ENCODE assay signal across 11 mouse cellular contexts in the genomic region with DNA sequence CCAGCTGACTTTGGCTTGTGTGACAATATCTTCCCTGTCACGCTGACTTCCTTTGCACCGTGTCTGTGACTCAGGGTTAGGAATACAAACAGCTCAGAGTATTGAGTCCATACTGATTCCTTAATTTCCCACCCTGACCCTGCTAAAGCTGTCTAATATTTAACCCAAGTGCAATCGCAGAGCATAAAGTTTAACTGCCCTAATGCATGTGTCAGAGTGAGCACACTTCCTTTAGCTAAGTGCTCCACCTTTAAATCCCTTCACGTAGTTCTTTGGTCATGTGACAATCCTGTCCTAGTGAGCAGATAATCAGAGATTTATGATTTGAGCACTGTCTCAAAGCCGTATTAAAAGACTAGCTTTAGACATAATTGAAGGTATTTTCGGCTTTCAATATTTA.
DNase-seq lines count a peak whose midpoint lies in the region; ATAC-seq and TF ChIP-seq lines count a peak whose summit lies in the region.
"Had no signal": no experiment of that assay in that cellular context is flagged by ENCODE, and none has a peak within 500 bp of the region (broad histone marks: within the 10 kb centered on the region; RNA-seq: fewer than 3 reads in every experiment).

No protein-coding gene starts in this region.

- no peaks in the 10 kb centered on the region for H3K36me3 ChIP-seq in intestine, embryonic 14.5 days (ENCODE audit: control insufficient read depth, insufficient read depth, low read length)
- no peaks in the 10 kb centered on the region for H3K36me3 ChIP-seq in liver, postnatal 0 days (replicated peaks; ENCODE audit: insufficient read depth, low read length)
- no peaks in the 10 kb centered on the region for H3K36me3 ChIP-seq in hindbrain, embryonic 11.5 days (ENCODE audit: control insufficient read depth, insufficient read depth, low read length)
- H3K36me3 ChIP-seq: hindbrain, embryonic 15.5 days had no signal

- peak; percentile 91 for ATAC-seq in intestine, embryonic 14.5 days (replicated peaks; ENCODE audit: low FRiP score, low TSS enrichment, low read depth)
- ATAC-seq in liver, postnatal 0 days: peak; percentile 49
- no peak for ATAC-seq in hindbrain, embryonic 11.5 days (ENCODE audit: low FRiP score)

- H3K4me2 ChIP-seq in intestine, embryonic 14.5 days (ENCODE audit: low read length): peak overlapping the region; percentile 57
- peak overlapping the region; percentile 66 for H3K4me2 ChIP-seq in liver, postnatal 0 days (ENCODE audit: low read depth, low read length)
- no peak overlapping the region for H3K4me2 ChIP-seq in hindbrain, embryonic 11.5 days (replicated peaks; ENCODE audit: low read depth, low read length)

- H3K27me3 ChIP-seq in intestine, embryonic 14.5 days (replicated peaks; ENCODE audit: control insufficient read depth, insufficient read depth, low read length): no peaks in the 10 kb centered on the region
- no peaks in the 10 kb centered on the region for H3K27me3 ChIP-seq in liver, postnatal 0 days (ENCODE audit: insufficient read depth, low read length)
- no peaks in the 10 kb centered on the region for H3K27me3 ChIP-seq in hindbrain, embryonic 11.5 days (ENCODE audit: control insufficient read depth, insufficient read depth, low read length)
- H3K27me3 ChIP-seq: hindbrain, embryonic 15.5 days had no signal

- H3K4me3 ChIP-seq in gastrocnemius, adult 2 months: peak overlapping the region; percentile 76
- peak overlapping the region; percentile 50 for H3K4me3 ChIP-seq in layer of hippocampus, adult 2 months
- H3K4me3 ChIP-seq in intestine, embryonic 14.5 days (ENCODE audit: low read depth, low read length): peak overlapping the region; percentile 35; the same call in 1 of the 2 replicates
- H3K4me3 ChIP-seq in liver, postnatal 0 days (ENCODE audit: low read depth, low read length): peak overlapping the region; percentile 27
- H3K4me3 ChIP-seq in hindbrain, embryonic 11.5 days (ENCODE audit: low read depth, low read length): no peak overlapping the region

- TF ChIP-seq CTCF in gastrocnemius, adult 2 months (IDR thresholded peaks at IDR 0.05): no peak
- no peak for TF ChIP-seq CTCF in layer of hippocampus, adult 2 months (conservative IDR thresholded peaks at IDR 0.05)
- no peak for TF ChIP-seq CTCF in liver, postnatal 0 days (IDR thresholded peaks at IDR 0.05; ENCODE audit: low read depth)

- peak overlapping the region; percentile 38; the same call in 1 of the 2 replicates for H3K9ac ChIP-seq in intestine, embryonic 14.5 days (ENCODE audit: low read length)
- H3K9ac ChIP-seq in liver, postnatal 0 days (replicated peaks): no peak overlapping the region
- no peak overlapping the region for H3K9ac ChIP-seq in hindbrain, embryonic 11.5 days (ENCODE audit: low read depth, low read length)
- H3K9ac ChIP-seq: hindbrain, embryonic 15.5 days had no signal

- 36% methylated on average over 6 of the region's 6 CpGs for WGBS in intestine, embryonic 14.5 days
- WGBS in liver, postnatal 0 days (ENCODE audit: insufficient replicate concordance): 47% methylated on average over 6 of the region's 6 CpGs
- 84% methylated on average over 6 of the region's 6 CpGs for WGBS in hindbrain, embryonic 11.5 days

- no peaks in the 10 kb centered on the region for H3K9me3 ChIP-seq in intestine, embryonic 14.5 days (ENCODE audit: control insufficient read depth, low read length)
- H3K9me3 ChIP-seq in liver, postnatal 0 days (ENCODE audit: low read length): no peaks in the 10 kb centered on the region
- no peaks in the 10 kb centered on the region for H3K9me3 ChIP-seq in hindbrain, embryonic 11.5 days (ENCODE audit: control insufficient read depth, low read length)
- H3K9me3 ChIP-seq: hindbrain, embryonic 15.5 days had no signal

- TF ChIP-seq EP300 in liver, postnatal 0 days (IDR thresholded peaks at IDR 0.05; ENCODE audit: low read depth): no peak

- peak overlapping the region; percentile 93 for H3K27ac ChIP-seq in gastrocnemius, adult 2 months
- peak overlapping the region; percentile 80 for H3K27ac ChIP-seq in layer of hippocampus, adult 2 months
- H3K27ac ChIP-seq in intestine, embryonic 14.5 days (ENCODE audit: low read depth): peak overlapping the region; percentile 87
- peak overlapping the region; percentile 70 for H3K27ac ChIP-seq in liver, postnatal 0 days (ENCODE audit: low read depth)
- no peak overlapping the region for H3K27ac ChIP-seq in hindbrain, embryonic 11.5 days (ENCODE audit: low read depth, low read length)

- intact Hi-C loops in gastrocnemius, adult 2 months (cut with DNase I): loop anchor here (5.0 to 10.0 kb wide), 2 partner anchors 108 to 314 kb away; a partner anchor contains a TSS

- DNase-seq in gastrocnemius, adult 2 months: no peak
- no peak for DNase-seq in gastrocnemius, adult 8-10 months (ENCODE audit: low spot score in 2 of 2)
- DNase-seq in layer of hippocampus, adult 2 months (ENCODE audit: low spot score in 2 of 2): no peak
- DNase-seq in layer of hippocampus, postnatal 36 days: no peak
- DNase-seq in intestine, embryonic 14.5 days (ENCODE audit: low spot score): no peak
- no peak for DNase-seq in liver, postnatal 0 days
- DNase-seq in cerebellum, adult 8-10 months: no peak
- no peak for DNase-seq in hindbrain, embryonic 11.5 days (ENCODE audit: low spot score)
- DNase-seq: embryo, embryonic 11 days; retina, postnatal 1 day had no signal

- peaks cover 18% of the 10 kb centered on the region for H3K4me1 ChIP-seq in intestine, embryonic 14.5 days (replicated peaks; ENCODE audit: control insufficient read depth, insufficient read depth, low read length)
- H3K4me1 ChIP-seq in liver, postnatal 0 days (ENCODE audit: insufficient read depth): peaks cover 9% of the 10 kb centered on the region
- H3K4me1 ChIP-seq in hindbrain, embryonic 11.5 days (replicated peaks; ENCODE audit: control insufficient read depth, insufficient read depth, low read length): no peaks in the 10 kb centered on the region
